In genomic region chr7:141193348-141193856, GRCm38 (mm10) we compare ENCODE assay signal across 9 mouse cellular contexts. TPM values are rescaled to one million over a fixed set of nuclear protein-coding genes. Genes with fewer than 3 reads are reported as not detected.
DNase-seq lines count a peak whose midpoint lies in the region; ATAC-seq and TF ChIP-seq lines count a peak whose summit lies in the region.
"Had no signal": no experiment of that assay in that cellular context is flagged by ENCODE, and none has a peak within 500 bp of the region (broad histone marks: within the 10 kb centered on the region; RNA-seq: fewer than 3 reads in every experiment).

No protein-coding gene starts in this region.

- no peak; the same call in 1 of the 2 replicates for ATAC-seq in heart, postnatal 0 days (ENCODE audit: insufficient read depth, low read depth)
- peak; percentile 14 for ATAC-seq in megakaryocyte, adult 5-6 weeks (ENCODE audit: poor library complexity, severe bottlenecking)
- ATAC-seq in stomach, embryonic 15.5 days (ENCODE audit: insufficient read depth, low FRiP score, low read depth) = peak; percentile 0; the same call in 1 of the 2 replicates

- peaks cover 34% of the 10 kb centered on the region for H3K4me1 ChIP-seq in embryonic facial prominence, embryonic 10.5 days
- H3K4me1 ChIP-seq in heart, postnatal 0 days (ENCODE audit: control insufficient read depth, insufficient read depth) = peaks cover 5% of the 10 kb centered on the region
- H3K4me1 ChIP-seq in stomach, embryonic 15.5 days = peaks cover 25% of the 10 kb centered on the region

- no peaks in the 10 kb centered on the region for H3K27me3 ChIP-seq in embryonic facial prominence, embryonic 10.5 days (replicated peaks; ENCODE audit: low read depth, poor library complexity, severe bottlenecking)
- H3K27me3 ChIP-seq in heart, postnatal 0 days (ENCODE audit: control insufficient read depth, insufficient read depth, low read length) = no peaks in the 10 kb centered on the region
- no peaks in the 10 kb centered on the region for H3K27me3 ChIP-seq in stomach, embryonic 15.5 days (replicated peaks)

- DNase-seq in adrenal gland, postnatal 36 days = peak; percentile 50 to 71
- DNase-seq in adrenal gland, postnatal 10 days = no peak
- DNase-seq in A20 (ENCODE audit: low read depth, low spot score) = peak; percentile 69
- DNase-seq in embryonic facial prominence, embryonic 10.5 days (ENCODE audit: low spot score) = no peak
- DNase-seq in heart, postnatal 0 days (ENCODE audit: low spot score) = peak; percentile 31
- peak; percentile 35 to 39 for DNase-seq in layer of hippocampus, postnatal 36 days

- no peaks in the 10 kb centered on the region for H3K9me3 ChIP-seq in embryonic facial prominence, embryonic 10.5 days
- H3K9me3 ChIP-seq in heart, postnatal 0 days (replicated peaks; ENCODE audit: control insufficient read depth, low read length) = no peaks in the 10 kb centered on the region
- no peaks in the 10 kb centered on the region for H3K9me3 ChIP-seq in stomach, embryonic 15.5 days

- peak overlapping the region; percentile 73 for H3K4me2 ChIP-seq in heart, postnatal 0 days (ENCODE audit: low read depth, low read length)
- H3K4me2 ChIP-seq in stomach, embryonic 15.5 days = peak overlapping the region; percentile 91

- peak overlapping the region; percentile 95 for H3K4me3 ChIP-seq in embryonic facial prominence, embryonic 10.5 days
- H3K4me3 ChIP-seq in heart, postnatal 0 days (ENCODE audit: low read depth, low read length) = peak overlapping the region; percentile 85
- peak overlapping the region; percentile 92 for H3K4me3 ChIP-seq in stomach, embryonic 15.5 days (replicated peaks)

- H3K9ac ChIP-seq in heart, postnatal 0 days (replicated peaks; ENCODE audit: low read depth, low read length) = peak overlapping the region; percentile 81
- H3K9ac ChIP-seq in stomach, embryonic 15.5 days = peak overlapping the region; percentile 92

- TF ChIP-seq EP300 in heart, postnatal 0 days (IDR thresholded peaks at IDR 0.05; ENCODE audit: low read depth) = no peak

- H3K36me3 ChIP-seq in embryonic facial prominence, embryonic 10.5 days (replicated peaks) = peaks cover 44% of the 10 kb centered on the region
- H3K36me3 ChIP-seq in heart, postnatal 0 days (replicated peaks; ENCODE audit: control insufficient read depth, insufficient read depth, low read length) = peaks cover 34% of the 10 kb centered on the region
- peaks cover 28% of the 10 kb centered on the region for H3K36me3 ChIP-seq in stomach, embryonic 15.5 days

- peak overlapping the region; percentile 93 for H3K27ac ChIP-seq in embryonic facial prominence, embryonic 10.5 days (replicated peaks)
- peak overlapping the region; percentile 79 for H3K27ac ChIP-seq in heart, postnatal 0 days (ENCODE audit: low read depth)
- peak overlapping the region; percentile 91 for H3K27ac ChIP-seq in stomach, embryonic 15.5 days

- TF ChIP-seq CTCF in heart, postnatal 0 days (IDR thresholded peaks at IDR 0.05; ENCODE audit: low read depth) = no peak

- WGBS in embryonic facial prominence, embryonic 10.5 days = 1% methylated on average over 43 of the region's 43 CpGs
- WGBS in heart, postnatal 0 days = 0% methylated on average over 29 of the region's 43 CpGs
- WGBS in stomach, embryonic 15.5 days = 1% methylated on average over 43 of the region's 43 CpGs

RNA-seq across cellular contexts. Expression of gene Hras, which starts 0.4 kb away (rescaled TPM):
- 10 to 100 TPM; 89.1 to 93.9 TPM for total RNA-seq in adrenal gland, postnatal 36 days (2021)
- 10 to 100 TPM; 87.8 to 91.9 TPM for total RNA-seq in adrenal gland, postnatal 10 days (2021)
- 94.3 and 94.9 TPM in 2 replicates for polyA plus RNA-seq in embryonic facial prominence, embryonic 10.5 days (2016; fragmentation: Nextera tagmentation; extraction: Ambion mirVana)
- total RNA-seq in heart, postnatal 0 days (2014; rRNA removed; ENCODE audit: low replicate concordance) = 72.2 and 74.9 TPM in 2 replicates
- polyA plus RNA-seq in heart, postnatal 0 days (2015; fragmentation: Nextera tagmentation; extraction: Ambion mirVana) = 73.5 and 78.9 TPM in 2 replicates
- total RNA-seq in layer of hippocampus, postnatal 36 days (2021) = 100 to 1,000 TPM; 209 to 213 TPM
- total RNA-seq in megakaryocyte, adult 5-6 weeks (2015) = 29.0 and 40.0 TPM in 2 replicates
- total RNA-seq in megakaryocyte, adult 5-6 weeks (2017) = 20.7 and 27.1 TPM in 2 replicates
- polyA plus RNA-seq in stomach, embryonic 15.5 days (2015; fragmentation: Nextera tagmentation; extraction: Ambion mirVana) = 113 and 123 TPM in 2 replicates

RNA-seq across cellular contexts. Expression of gene Lrrc56, which starts 0.6 kb away (rescaled TPM):
- 1 to 10 TPM; 4.7 to 8.8 TPM for total RNA-seq in adrenal gland, postnatal 36 days (2021)
- total RNA-seq in adrenal gland, postnatal 10 days (2021) = 1 to 10 TPM; 6.8 to 8.6 TPM
- polyA plus RNA-seq in embryonic facial prominence, embryonic 10.5 days (2016; fragmentation: Nextera tagmentation; extraction: Ambion mirVana) = 15.1 and 18.1 TPM in 2 replicates
- 1.1 and 5.6 TPM in 2 replicates for total RNA-seq in heart, postnatal 0 days (2014; rRNA removed; ENCODE audit: low replicate concordance)
- 2.9 TPM in 2 replicates for polyA plus RNA-seq in heart, postnatal 0 days (2015; fragmentation: Nextera tagmentation; extraction: Ambion mirVana)
- total RNA-seq in layer of hippocampus, postnatal 36 days (2021) = 1 to 10 TPM; 4.5 to 5.9 TPM
- 2.1 and 2.2 TPM in 2 replicates for total RNA-seq in megakaryocyte, adult 5-6 weeks (2015)
- total RNA-seq in megakaryocyte, adult 5-6 weeks (2017) = 1.3 and 4.3 TPM in 2 replicates
- polyA plus RNA-seq in stomach, embryonic 15.5 days (2015; fragmentation: Nextera tagmentation; extraction: Ambion mirVana) = 5.4 and 7.2 TPM in 2 replicates

RNA-seq across cellular contexts. Expression of gene Lmntd2, which starts 20.5 kb away (rescaled TPM):
- under 1 TPM; 0.13 TPM for total RNA-seq in adrenal gland, postnatal 36 days (2021)
- under 1 TPM; 0.27 to 0.55 TPM for total RNA-seq in adrenal gland, postnatal 10 days (2021)
- polyA plus RNA-seq in embryonic facial prominence, embryonic 10.5 days (2016; fragmentation: Nextera tagmentation; extraction: Ambion mirVana) = 4.9 and 5.3 TPM in 2 replicates
- total RNA-seq in heart, postnatal 0 days (2014; rRNA removed; ENCODE audit: low replicate concordance) = 0.12 TPM in 1 of 2 replicates, not detected in the other
- 0.07 and 0.15 TPM in 2 replicates for polyA plus RNA-seq in heart, postnatal 0 days (2015; fragmentation: Nextera tagmentation; extraction: Ambion mirVana)
- total RNA-seq in layer of hippocampus, postnatal 36 days (2021) = not detected
- 0.36 TPM in 1 of 2 replicates, not detected in the other for total RNA-seq in megakaryocyte, adult 5-6 weeks (2015)
- 0.04 TPM in 1 of 2 replicates, not detected in the other for total RNA-seq in megakaryocyte, adult 5-6 weeks (2017)
- 2.8 and 2.9 TPM in 2 replicates for polyA plus RNA-seq in stomach, embryonic 15.5 days (2015; fragmentation: Nextera tagmentation; extraction: Ambion mirVana)
- total RNA-seq: heart, postnatal 10 days had no signal

RNA-seq across cellular contexts. Expression of gene Rnh1, which starts 20.7 kb away (rescaled TPM):
- total RNA-seq in adrenal gland, postnatal 36 days (2021) = 100 to 1,000 TPM; 265 to 371 TPM
- 100 to 1,000 TPM; 150 to 155 TPM for total RNA-seq in adrenal gland, postnatal 10 days (2021)
- 77.9 and 79.7 TPM in 2 replicates for polyA plus RNA-seq in embryonic facial prominence, embryonic 10.5 days (2016; fragmentation: Nextera tagmentation; extraction: Ambion mirVana)
- total RNA-seq in heart, postnatal 0 days (2014; rRNA removed; ENCODE audit: low replicate concordance) = 157 and 172 TPM in 2 replicates
- polyA plus RNA-seq in heart, postnatal 0 days (2015; fragmentation: Nextera tagmentation; extraction: Ambion mirVana) = 88.3 and 90.2 TPM in 2 replicates
- total RNA-seq in layer of hippocampus, postnatal 36 days (2021) = 10 to 100 TPM; 36.1 to 40.2 TPM
- total RNA-seq in megakaryocyte, adult 5-6 weeks (2015) = 70.5 and 86.8 TPM in 2 replicates
- total RNA-seq in megakaryocyte, adult 5-6 weeks (2017) = 74.2 and 94.3 TPM in 2 replicates
- 206 and 215 TPM in 2 replicates for polyA plus RNA-seq in stomach, embryonic 15.5 days (2015; fragmentation: Nextera tagmentation; extraction: Ambion mirVana)

RNA-seq across cellular contexts. Expression of gene Rassf7, which starts 22.3 kb away (rescaled TPM):
- 1 to 10 TPM; 3.6 to 4.1 TPM for total RNA-seq in adrenal gland, postnatal 36 days (2021)
- total RNA-seq in adrenal gland, postnatal 10 days (2021) = 1 to 10 TPM; 6.5 to 7.8 TPM
- polyA plus RNA-seq in embryonic facial prominence, embryonic 10.5 days (2016; fragmentation: Nextera tagmentation; extraction: Ambion mirVana) = 54.5 and 56.0 TPM in 2 replicates
- 6.7 and 43.2 TPM in 2 replicates for total RNA-seq in heart, postnatal 0 days (2014; rRNA removed; ENCODE audit: low replicate concordance)
- polyA plus RNA-seq in heart, postnatal 0 days (2015; fragmentation: Nextera tagmentation; extraction: Ambion mirVana) = 5.8 and 7.1 TPM in 2 replicates
- under 1 TPM; 0.73 to 0.82 TPM for total RNA-seq in layer of hippocampus, postnatal 36 days (2021)
- total RNA-seq in megakaryocyte, adult 5-6 weeks (2015) = 3.9 and 4.1 TPM in 2 replicates
- total RNA-seq in megakaryocyte, adult 5-6 weeks (2017) = 2.2 and 4.1 TPM in 2 replicates
- 67.7 and 73.3 TPM in 2 replicates for polyA plus RNA-seq in stomach, embryonic 15.5 days (2015; fragmentation: Nextera tagmentation; extraction: Ambion mirVana)

Comparison
In these comparisons a context has a peak if more than half of its experiments do, and no peak if none do; other contexts are left out.
1. DNase-seq: peak in adrenal gland, postnatal 36 days (2 of 2), A20 (single experiment), heart, postnatal 0 days (single experiment) and layer of hippocampus, postnatal 36 days (2 of 2); none in adrenal gland, postnatal 10 days (single experiment) and embryonic facial prominence, embryonic 10.5 days (single experiment).
2. Peak in every context shown above with its lines, with median percentiles within 50 percentile points of each other: H3K27ac ChIP-seq and H3K4me3 ChIP-seq.